Mouse (Mus musculus): ENCODE measurements at regions not wholly inside any gene's neighbourhood (a gene's known extent, or its start where the extent isn't known, plus 50 kb on each side); places are given as distances from the start of the nearest gene placed in this dataset.

- DNase-seq (ENCODE audit: low spot score in 2 of 2), result no peak
Observed at GRCm38 (mm10) chr5:133569096-133569495, 530.4 kb upstream of the Castor2 start.

- no peak for DNase-seq (ENCODE audit: low spot score in 2 of 2)
Observed at GRCm38 (mm10) chr5:133566506-133566905, 533.0 kb upstream of the Castor2 start.

- no peak for DNase-seq (ENCODE audit: low spot score in 2 of 2)
Observed at GRCm38 (mm10) chr5:133550657-133551056, 548.9 kb upstream of the Castor2 start.

GRCm38 (mm10) chr5:133542217-133542616, 557.3 kb upstream of the Castor2 start:
- no peak for DNase-seq (ENCODE audit: low spot score in 2 of 2)

- DNase-seq (ENCODE audit: low spot score in 2 of 2), result no peak
Observed at GRCm38 (mm10) chr5:133532678-133533077, 566.8 kb upstream of the Castor2 start.

- DNase-seq (ENCODE audit: low spot score in 2 of 2), result no peak
Observed at GRCm38 (mm10) chr5:133505661-133506060, 593.9 kb upstream of the Castor2 start.

- peak in 1 of 2 experiments; percentile 29 for DNase-seq (ENCODE audit: low spot score in 2 of 2)
Observed at GRCm38 (mm10) chr5:133487806-133488290, 611.7 kb upstream of the Castor2 start.

GRCm38 (mm10) chr5:133482291-133483086, 617.0 kb upstream of the Castor2 start:
- no peak for DNase-seq (ENCODE audit: low spot score in 2 of 2)

GRCm38 (mm10) chr5:133479205-133479604, 620.3 kb upstream of the Castor2 start:
- no peak for DNase-seq (ENCODE audit: low spot score in 2 of 2)

GRCm38 (mm10) chr5:133453349-133454049, 646.0 kb upstream of the Castor2 start:
- DNase-seq (ENCODE audit: low spot score in 2 of 2), result peak; percentile 22 to 66

- peak in 1 of 2 experiments; percentile 19 for DNase-seq (ENCODE audit: low spot score in 2 of 2)
Observed at GRCm38 (mm10) chr5:133449926-133450325, 649.6 kb upstream of the Castor2 start.

GRCm38 (mm10) chr5:133400826-133401225, 698.7 kb upstream of the Castor2 start:
- peak in 1 of 2 experiments; percentile 21 for DNase-seq (ENCODE audit: low spot score in 2 of 2)

- no peak for DNase-seq (ENCODE audit: low spot score in 2 of 2)
Observed at GRCm38 (mm10) chr5:133389896-133390295, 709.6 kb upstream of the Castor2 start.

GRCm38 (mm10) chr5:133389023-133389840, 710.3 kb upstream of the Castor2 start:
- no peak for DNase-seq (ENCODE audit: low spot score in 2 of 2)

GRCm38 (mm10) chr5:133385374-133386349, 713.8 kb upstream of the Castor2 start:
- no peak for DNase-seq (ENCODE audit: low spot score in 2 of 2)

- peak; percentile 37 to 84 for DNase-seq (ENCODE audit: low spot score in 2 of 2)
Observed at GRCm38 (mm10) chr5:133365771-133366170, 733.7 kb upstream of the Castor2 start.

- DNase-seq (ENCODE audit: low spot score in 2 of 2), result no peak
Observed at GRCm38 (mm10) chr5:133347516-133347915, 752.0 kb upstream of the Castor2 start.

- no peak for DNase-seq (ENCODE audit: low spot score in 2 of 2)
Observed at GRCm38 (mm10) chr5:133341973-133342372, 757.5 kb upstream of the Castor2 start.

- no peak for DNase-seq (ENCODE audit: low spot score in 2 of 2)
Observed at GRCm38 (mm10) chr5:133320626-133321025, 777.5 kb upstream of the Auts2 start.

- DNase-seq (ENCODE audit: low spot score in 2 of 2), result no peak
Observed at GRCm38 (mm10) chr5:133320206-133320605, 777.1 kb upstream of the Auts2 start.

GRCm38 (mm10) chr5:133314031-133314430, 770.9 kb upstream of the Auts2 start:
- DNase-seq (ENCODE audit: low spot score in 2 of 2), result no peak
